Mouse (Mus musculus) heart, postnatal 36 days (tissue): ENCODE results near the gene Lysmd2. TPM values are rescaled to one million over a fixed set of nuclear protein-coding genes. Genes with fewer than 3 reads are reported as not detected.
"Not testable (repeated sequence)": the region's sequence is repeated elsewhere in the genome, so short reads cannot be mapped to it uniquely, and the experiment has no call there.

Experiments
- DNase-seq, 2 experiments: peaks; one replicate each; pipeline ENCODE4 v3.0.0; 2021 to 2022
- intact Hi-C: fragments of 180-260 bp; cut with DNase I; formaldehyde crosslinking; loops from one replicate; pipeline ENCODE4 v1.15.1; 2025
- total RNA-seq, 2 experiments: library from RNA; stranded (reverse); gene quantifications; 2 replicates each; pipeline ENCODE4 v1.2.3; 2021

The Lysmd2 gene
- total RNA-seq = 1 to 10 TPM; 7.6 to 10.0 TPM

- intact Hi-C loops = no loop called here
- DNase-seq = peak; percentile 80 to 83
Measured at GRCm38 (mm10) chr9:75625556-75626307, at the start of gene Lysmd2. Gene Lysmd2, plus strand, starts transcription at chr9:75625741.

DNA sequence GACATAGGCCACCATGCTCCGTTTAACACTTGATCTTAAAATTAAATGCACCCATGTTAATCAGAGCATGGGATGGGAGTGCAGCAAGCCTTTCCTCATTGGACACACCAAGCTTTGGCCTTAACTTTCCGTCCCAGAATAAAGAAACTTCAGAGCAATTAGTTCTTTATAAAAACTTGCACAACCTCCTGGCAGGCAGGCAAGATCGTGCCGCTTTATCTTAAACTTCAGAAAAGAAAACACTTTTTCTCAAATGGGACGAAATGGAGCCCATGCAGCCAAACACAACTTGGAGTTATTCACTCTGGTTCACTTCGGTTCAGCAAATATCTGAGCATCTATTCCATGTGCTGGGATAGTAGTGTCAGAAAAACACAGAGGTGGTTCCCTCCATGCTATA lies 46.2 kb upstream of the Lysmd2 start:
- peak in 1 of 2 experiments; percentile 37 for DNase-seq
- intact Hi-C loops = no loop called here

DNA sequence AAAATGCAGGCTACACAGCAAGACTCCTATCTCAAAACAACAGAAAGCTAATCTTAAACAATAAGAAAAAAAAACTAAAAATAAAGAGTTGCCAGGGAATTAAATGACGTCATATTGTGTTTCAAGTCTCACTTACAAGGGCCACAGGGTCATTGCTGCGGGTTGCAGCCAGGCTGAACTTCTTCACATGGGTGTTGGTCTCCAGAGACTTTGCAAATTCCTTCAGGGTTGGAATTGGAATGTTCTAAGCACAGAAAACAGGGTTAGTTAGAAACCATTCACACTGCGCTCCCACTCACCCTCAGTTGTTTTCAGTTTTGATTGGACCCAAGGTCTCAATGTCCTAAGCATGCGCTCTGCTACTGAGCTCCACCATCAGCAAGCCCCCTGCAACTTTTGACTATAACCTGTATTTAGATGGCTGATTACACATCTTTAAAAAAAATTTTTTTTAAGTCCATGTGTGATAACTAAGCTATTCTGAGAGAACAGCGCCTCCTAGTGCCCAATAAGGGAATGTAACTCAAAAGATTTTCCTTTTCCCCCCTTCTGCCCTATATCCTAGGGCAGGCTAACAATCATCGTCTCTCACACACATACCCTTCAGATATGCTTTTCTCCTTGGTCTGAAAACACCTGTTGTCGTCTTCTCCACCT lies 43.7 kb upstream of the Lysmd2 start:
- intact Hi-C loops = loop anchor here (1.0 to 2.0 kb wide), 3 partner anchors 21 to 219 kb away; no protein-coding TSS in a partner anchor
- DNase-seq = peak in 1 of 2 experiments; percentile 25

- intact Hi-C loops = no loop called here
- DNase-seq = no peak
Measured at GRCm38 (mm10) chr9:75589850-75590790, 35.4 kb upstream of the Lysmd2 start.

DNA sequence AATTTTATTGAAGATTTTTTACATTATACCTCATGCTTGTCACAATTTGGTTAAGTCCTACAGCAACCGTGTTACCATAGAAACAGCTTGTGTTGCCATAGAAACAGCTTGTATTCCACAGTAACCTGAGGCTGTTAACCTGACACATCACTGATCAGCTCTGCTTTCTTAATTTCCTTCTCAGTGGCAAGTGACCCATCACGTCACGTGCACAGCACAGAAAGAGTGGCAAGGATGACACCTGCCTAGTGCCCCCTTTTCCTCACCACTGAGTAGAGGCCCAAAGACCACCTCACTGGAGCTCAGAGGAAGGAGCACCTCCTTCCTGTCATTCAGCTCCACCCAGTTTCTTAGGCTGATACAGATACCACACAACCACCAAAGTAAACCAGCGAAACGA lies 32.1 kb upstream of the Lysmd2 start:
- intact Hi-C loops = no loop called here
- DNase-seq = no peak

- no peak for DNase-seq
- intact Hi-C loops = no loop called here
Measured at GRCm38 (mm10) chr9:75597036-75597435, 28.5 kb upstream of the Lysmd2 start.

DNA sequence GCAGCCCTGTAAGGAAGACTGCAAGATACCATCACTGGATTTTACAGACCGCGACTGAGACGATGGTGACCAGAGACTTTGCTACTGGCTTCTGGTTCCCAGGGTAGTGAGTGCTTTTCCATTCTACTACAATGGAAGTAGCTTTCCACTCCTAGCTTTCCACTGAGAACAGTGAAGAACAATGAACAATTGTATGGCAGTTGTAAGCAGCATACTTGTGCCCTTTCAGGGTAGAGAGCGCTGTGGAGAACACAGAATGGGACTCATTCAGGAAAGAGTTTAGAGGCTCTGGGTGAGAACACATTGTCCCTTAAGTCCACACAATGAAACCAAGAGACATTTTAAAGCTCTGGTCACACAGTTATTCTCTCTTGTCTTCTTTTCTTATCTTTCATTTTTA lies 27.9 kb upstream of the Lysmd2 start:
- no peak for DNase-seq
- intact Hi-C loops = no loop called here

DNA sequence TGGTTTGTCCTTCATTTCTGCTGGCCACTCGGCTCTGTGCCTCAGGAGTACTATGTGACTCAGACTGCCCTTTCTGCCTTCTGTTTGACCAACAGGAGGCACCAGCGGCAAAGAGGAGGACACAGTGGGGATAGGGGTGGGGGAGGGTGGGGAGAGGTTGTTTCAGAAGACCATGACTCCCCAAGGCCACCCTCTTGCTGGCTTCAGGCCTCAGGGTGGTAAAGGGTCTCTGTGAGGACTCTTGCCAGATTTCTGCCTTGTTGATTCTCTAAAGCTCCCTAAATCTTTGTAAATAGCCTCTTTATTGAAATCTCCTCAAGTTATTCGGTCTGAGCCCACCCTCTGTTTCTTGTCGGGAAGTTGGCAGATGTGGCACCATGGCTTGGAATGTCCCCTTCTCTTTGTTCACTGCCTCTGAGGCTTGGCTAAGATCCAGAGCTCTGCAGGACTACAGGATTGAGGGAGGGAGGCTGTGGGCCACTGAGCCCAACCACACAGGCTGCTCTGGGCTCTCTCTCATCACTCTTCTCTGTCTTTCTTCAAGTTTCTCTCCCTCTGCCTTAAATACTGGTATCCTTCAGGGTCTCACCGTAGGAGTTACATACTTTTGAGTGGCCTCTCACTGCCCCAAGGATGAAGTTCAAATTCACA lies 26.2 kb upstream of the Lysmd2 start:
- intact Hi-C loops = no loop called here
- no peak for DNase-seq

GRCm38 (mm10) chr9:75600166-75600934 lies 25.2 kb upstream of the Lysmd2 start:
- intact Hi-C loops = no loop called here
- DNase-seq = no peak

DNA sequence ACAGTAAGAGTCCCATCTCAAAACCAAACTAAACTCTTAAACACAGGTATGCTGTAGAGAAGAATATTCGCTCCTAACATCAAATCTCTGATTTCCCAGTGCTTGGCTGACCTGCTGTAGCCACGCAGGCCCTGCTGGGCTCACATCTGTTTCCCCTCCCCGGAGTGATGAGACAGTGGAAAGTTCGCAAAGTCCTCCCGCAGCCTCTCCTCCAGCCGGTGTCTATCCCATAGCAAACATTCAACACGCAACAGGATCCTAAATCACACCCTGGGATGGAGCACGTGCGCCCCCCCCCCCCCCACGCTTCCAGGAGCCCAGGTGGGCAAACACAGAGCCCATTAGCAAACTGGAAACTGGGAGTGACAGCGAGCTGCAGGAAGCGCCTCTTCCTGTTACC lies 24.0 kb upstream of the Lysmd2 start:
- DNase-seq = no peak
- intact Hi-C loops = no loop called here

DNA sequence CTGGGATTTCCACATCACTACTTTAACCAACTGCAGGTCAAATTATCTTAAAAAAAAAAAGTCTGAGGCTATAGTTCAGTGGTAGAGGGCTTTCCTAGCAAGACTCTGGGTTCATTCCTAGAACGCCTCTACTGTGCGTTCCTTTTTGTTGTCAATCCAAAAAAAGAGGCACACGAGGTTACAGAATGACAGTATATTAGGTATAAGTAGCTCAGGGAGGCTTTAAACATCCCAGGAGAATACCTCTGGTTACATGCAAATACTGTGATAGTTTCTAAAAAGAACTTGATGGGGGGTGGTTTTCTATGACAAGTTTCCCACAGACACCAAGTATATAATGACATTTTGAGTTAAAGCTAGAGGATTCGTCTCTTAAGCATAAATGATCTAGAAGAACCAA lies 18.0 kb upstream of the Lysmd2 start:
- intact Hi-C loops = no loop called here
- no peak for DNase-seq

DNA sequence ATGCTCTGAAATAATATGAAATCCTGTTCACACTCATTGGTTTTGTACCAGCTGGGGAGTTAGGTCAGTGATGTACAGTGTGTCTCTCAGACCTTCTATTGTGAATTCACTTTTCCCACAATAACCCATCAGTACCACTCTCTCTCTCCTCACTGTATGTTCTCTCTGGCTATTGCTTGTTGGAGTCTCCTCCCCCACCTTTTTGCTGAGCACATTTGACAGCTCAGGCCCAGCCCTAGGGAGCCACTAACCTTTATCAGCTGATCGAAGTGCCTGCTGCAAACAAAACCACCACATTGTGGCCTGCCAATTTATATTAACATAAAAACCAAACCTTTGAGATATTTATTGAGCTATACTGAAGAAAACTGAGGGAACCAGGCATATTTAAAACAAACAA lies 16.0 kb upstream of the Lysmd2 start:
- intact Hi-C loops = no loop called here
- DNase-seq = no peak

GRCm38 (mm10) chr9:75609965-75610364 lies 15.6 kb upstream of the Lysmd2 start:
- intact Hi-C loops = no loop called here
- no peak for DNase-seq

DNA sequence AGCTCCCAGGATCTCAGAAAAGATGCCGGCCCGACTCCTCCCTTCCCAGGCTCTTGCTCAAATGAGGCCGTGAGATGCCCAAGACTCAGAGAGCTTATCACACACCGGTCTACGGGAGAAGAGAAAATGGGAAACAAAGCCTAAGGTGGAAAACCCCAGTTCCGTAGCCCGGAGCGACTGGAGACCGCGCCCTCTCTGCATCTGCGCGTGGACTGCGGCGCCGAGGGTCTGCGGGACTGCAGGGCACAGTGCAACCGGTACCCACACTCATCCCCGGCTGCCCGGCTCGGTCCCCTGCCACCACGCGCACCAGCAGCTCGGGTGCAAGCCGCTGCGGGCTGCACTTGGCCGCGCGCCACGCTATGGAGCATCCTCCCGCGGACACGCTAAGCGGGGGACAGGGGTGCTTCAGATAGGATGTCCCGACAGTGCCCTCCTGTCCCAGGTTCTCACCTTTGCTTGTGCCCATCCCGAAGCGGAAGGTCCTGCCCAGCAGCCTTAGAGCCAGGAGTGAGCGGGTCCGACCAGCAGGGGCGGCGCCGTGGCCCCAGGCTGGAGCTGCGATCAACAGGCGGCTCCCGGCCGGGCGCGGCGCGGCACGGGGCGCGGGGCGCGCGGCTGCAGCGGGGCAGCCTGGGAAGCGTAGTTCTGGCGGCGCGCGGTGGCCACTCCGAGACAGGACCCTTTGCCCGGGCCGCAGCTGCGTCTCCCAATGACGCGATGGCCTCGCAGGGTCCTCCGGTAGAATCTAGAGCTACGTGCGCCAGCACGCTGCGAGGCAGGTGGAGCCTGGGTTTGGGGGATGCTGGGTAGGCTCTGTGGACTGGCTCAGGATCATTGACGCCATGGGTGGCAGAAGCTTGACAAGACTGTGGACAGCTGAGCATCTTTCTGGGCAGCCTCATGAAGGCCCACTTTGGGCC lies 14.7 kb upstream of the Lysmd2 start, which contains the start of gene Tmod2:
TSS of gene Tmod2 (minus strand) at position 755 of the 923 bp plus-strand sequence.
- peak; percentile 50 to 59 for DNase-seq
- intact Hi-C loops = no loop called here

GRCm38 (mm10) chr9:75616560-75616959 lies 9.0 kb upstream of the Lysmd2 start:
- DNase-seq = no peak
- intact Hi-C loops = no loop called here

DNA sequence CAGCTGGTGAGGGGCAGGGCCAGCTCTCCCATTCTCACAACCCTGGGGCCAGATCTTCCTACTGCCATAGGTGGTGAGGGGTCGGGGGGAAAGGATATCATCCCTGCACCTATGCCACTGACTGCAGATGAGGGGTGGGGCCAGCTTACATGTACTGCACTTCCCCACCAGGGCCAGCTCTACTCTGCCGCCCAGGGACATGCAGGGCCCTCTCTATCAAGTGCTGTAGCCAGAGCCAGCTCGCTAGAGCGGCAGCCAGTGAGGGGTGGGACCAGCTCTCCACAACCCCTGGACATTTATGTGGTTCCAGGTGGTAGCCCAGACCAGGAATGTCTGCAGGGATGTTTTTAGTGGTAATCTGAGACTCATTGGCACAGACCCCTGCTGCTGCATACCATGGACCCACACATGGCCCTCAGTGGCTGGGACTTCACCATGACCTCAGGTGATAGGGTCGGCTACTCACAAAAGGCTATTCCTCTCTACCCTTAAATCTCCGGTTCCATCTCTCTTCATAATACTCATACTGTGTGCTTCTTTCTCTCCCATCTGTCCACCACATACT lies 6.6 kb upstream of the Lysmd2 start:
- intact Hi-C loops = no loop called here

GRCm38 (mm10) chr9:75619761-75620160 lies 5.8 kb upstream of the Lysmd2 start:
- DNase-seq, intact Hi-C loops: not testable (repeated sequence)

More for the DNA sequence above, 6.6 kb upstream of the Lysmd2 start:
- DNase-seq = no peak

- DNase-seq = no peak
- intact Hi-C loops = no loop called here
Measured at GRCm38 (mm10) chr9:75621428-75621827, 4.1 kb upstream of the Lysmd2 start.
